Mouse (Mus musculus) kidney, embryonic 16.5 days (tissue): ENCODE data around the gene Iqcf1. TPM values are rescaled to one million over a fixed set of nuclear protein-coding genes. Genes with fewer than 3 reads are reported as not detected.
A peak's percentile ranks its signal among the peaks of the same experiment; 100 is the strongest.
"Not testable (repeated sequence)": the region's sequence is repeated elsewhere in the genome, so short reads cannot be mapped to it uniquely, and the experiment has no call there.

Source experiments
- ATAC-seq: fragments of 200-750 bp; cut with Nextera tagmentation; 2 replicates; pipeline ENCODE4 v1.8.0; 2017; ENCODE audit warnings: moderate TSS enrichment; ENCODE audit not compliant: low FRiP score, low TSS enrichment
- H3K27ac ChIP-seq: fragments of 300-500 bp; sonication (generic); 2 replicates; pipeline ENCODE4 v1.5.1; 2014; ENCODE audit warnings: low read length
- H3K27me3 ChIP-seq: fragments of 300-500 bp; sonication (generic); 2 replicates; pipeline ENCODE4 v1.6.1; 2014; ENCODE audit warnings: low read length, control low read depth, mixed read lengths; ENCODE audit not compliant: insufficient read depth
- H3K36me3 ChIP-seq: fragments of 300-500 bp; sonication (generic); 2 replicates; pipeline ENCODE4 v1.6.1; 2014; ENCODE audit warnings: low read length, control low read depth, mixed read lengths; ENCODE audit not compliant: insufficient read depth
- H3K4me1 ChIP-seq: fragments of 300-500 bp; sonication (generic); 2 replicates; pipeline ENCODE4 v1.6.1; 2014; ENCODE audit warnings: low read length, control low read depth, mixed read lengths; ENCODE audit not compliant: insufficient read depth
- H3K4me2 ChIP-seq: fragments of 300-500 bp; sonication (generic); replicated peaks from 2 replicates; pipeline ENCODE4 v1.6.1; 2014; ENCODE audit warnings: low read depth, low read length
- H3K4me3 ChIP-seq: fragments of 300-500 bp; sonication (generic); 2 replicates; pipeline ENCODE4 v1.5.1; 2014; ENCODE audit warnings: mild to moderate bottlenecking, low read length
- H3K9ac ChIP-seq: fragments of 300-500 bp; sonication (generic); replicated peaks from 2 replicates; pipeline ENCODE4 v1.6.1; 2014; ENCODE audit warnings: low read length
- H3K9me3 ChIP-seq: fragments of 300-500 bp; sonication (generic); 2 replicates; pipeline ENCODE4 v1.6.1; 2016; ENCODE audit warnings: low read length, control low read depth
- WGBS: fragments of 180-500 bp; shearing (Covaris S2); extraction: QIAGEN DNeasy Blood & Tissue Kit; methylation state at CpG from one replicate; pipeline ENCODE4 v1.1.7; 2014; 5-methylcytosine and 5-hydroxymethylcytosine counted together
- polyA plus RNA-seq: library from polyadenylated mRNA; unstranded; fragments of >200 nt; fragmentation: Nextera tagmentation; extraction: Ambion mirVana; gene quantifications from 2 replicates; pipeline ENCODE4 v1.2.1, GENCODE M21; 2015

The Iqcf1 gene
- polyA plus RNA-seq, 1 experiment from 2014 or later, result not detected

GRCm38 (mm10) chr9:106477649-106478048 lies 22.1 kb upstream of the Iqcf1 start:
- H3K36me3 ChIP-seq, result peaks cover 16% of the 10 kb centered on the region
- peak overlapping the region; percentile 74 for H3K9ac ChIP-seq
- H3K4me3 ChIP-seq, result peak overlapping the region; percentile 73
- H3K27me3 ChIP-seq, result no peaks in the 10 kb centered on the region
- H3K9me3 ChIP-seq, result no peaks in the 10 kb centered on the region
- peak overlapping the region; percentile 98 for H3K4me2 ChIP-seq
- H3K27ac ChIP-seq, result peak overlapping the region; percentile 39; the same call in 1 of the 2 replicates
- ATAC-seq, result no peak
- H3K4me1 ChIP-seq, result peaks cover 39% of the 10 kb centered on the region
- 4% methylated on average over 16 of the region's 16 CpGs for WGBS

DNA sequence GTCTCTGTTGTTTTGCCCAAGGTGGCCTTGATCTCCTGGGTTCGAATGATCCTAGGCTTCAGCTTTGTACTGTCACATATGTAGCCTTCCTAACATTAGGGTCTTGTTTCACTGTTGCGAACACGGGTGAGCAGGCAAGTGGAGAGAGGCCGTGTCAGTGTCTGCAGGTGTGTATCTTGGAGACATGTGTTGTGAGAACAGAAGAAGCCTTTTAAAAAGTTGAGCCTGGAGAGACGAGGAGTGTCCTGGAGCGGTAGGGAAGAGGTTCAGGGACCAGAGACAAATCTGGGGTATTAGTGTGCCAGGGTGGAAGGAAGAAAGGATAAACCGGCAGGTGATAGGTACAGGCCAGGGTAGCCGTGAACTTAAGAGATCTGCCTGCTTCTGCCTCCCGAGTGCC lies 21.7 kb upstream of the Iqcf1 start:
- H3K4me3 ChIP-seq, result peak overlapping the region; percentile 73
- no peaks in the 10 kb centered on the region for H3K9me3 ChIP-seq
- H3K4me1 ChIP-seq, result peaks cover 39% of the 10 kb centered on the region
- peaks cover 20% of the 10 kb centered on the region for H3K36me3 ChIP-seq
- H3K27ac ChIP-seq, result no peak overlapping the region
- peak overlapping the region; percentile 74 for H3K9ac ChIP-seq
- WGBS, result 73% methylated on average over 9 of the region's 9 CpGs
- H3K4me2 ChIP-seq, result peak overlapping the region; percentile 98
- no peak for ATAC-seq
- no peaks in the 10 kb centered on the region for H3K27me3 ChIP-seq

DNA sequence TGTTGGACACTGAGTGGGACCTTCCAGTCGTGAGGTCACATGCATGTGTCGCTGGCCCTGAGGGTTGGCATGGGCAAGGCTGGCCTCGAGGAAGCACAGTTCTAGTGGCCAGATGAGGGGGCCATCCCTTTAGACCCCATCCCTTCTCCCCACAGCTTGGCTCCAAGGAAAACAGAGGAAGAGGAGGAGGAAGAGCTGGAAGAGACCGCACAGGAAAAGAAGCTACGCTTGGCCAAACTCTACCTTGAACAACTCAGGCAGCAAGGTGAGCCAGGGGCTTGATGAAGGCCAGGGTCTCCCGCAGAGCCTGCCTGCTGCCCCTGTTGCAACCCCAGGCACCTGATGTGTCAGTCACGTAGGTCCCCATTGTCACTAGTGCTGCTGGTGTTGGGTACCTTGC lies 19.2 kb upstream of the Iqcf1 start:
- no peak for ATAC-seq
- Histone ChIP-seq H3K4me1 (peaks cover 20% of the 10 kb centered on the region), H3K36me3 (peaks cover 38% of the 10 kb centered on the region), H3K9ac (no peak overlapping the region), H3K4me2 (no peak overlapping the region), H3K27ac (no peak overlapping the region), H3K27me3 (no peaks in the 10 kb centered on the region), H3K4me3 (no peak overlapping the region), H3K9me3 (no peaks in the 10 kb centered on the region)
- whole genome bisulfite sequencing, result 88% methylated on average over 7 of the region's 7 CpGs

DNA sequence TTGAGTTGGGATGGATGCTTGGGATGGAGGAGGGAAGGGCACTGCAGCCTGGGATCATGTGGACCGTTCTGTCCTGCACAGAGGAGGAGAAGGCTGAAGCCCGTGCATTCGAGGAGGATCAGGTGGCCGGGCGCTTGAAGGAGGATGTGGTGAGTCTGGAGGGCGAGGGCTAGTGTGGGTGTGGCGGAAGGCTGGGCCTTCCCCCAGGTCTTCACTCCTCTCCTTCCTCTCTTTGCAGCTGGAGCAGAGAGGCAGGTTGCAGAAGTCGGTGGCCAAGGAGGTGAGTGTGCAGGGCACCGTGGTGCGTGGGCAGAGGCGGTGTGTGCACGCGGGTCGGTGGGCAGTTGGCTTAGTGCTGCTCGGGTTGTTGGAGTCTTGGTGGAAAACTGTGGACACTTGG lies 18.7 kb upstream of the Iqcf1 start:
- H3K27ac ChIP-seq, result no peak overlapping the region
- H3K4me3 ChIP-seq, result no peak overlapping the region
- peaks cover 39% of the 10 kb centered on the region for H3K36me3 ChIP-seq
- H3K27me3 ChIP-seq, result no peaks in the 10 kb centered on the region
- 86% methylated on average over 13 of the region's 15 CpGs for WGBS
- H3K4me1 ChIP-seq, result peaks cover 15% of the 10 kb centered on the region
- no peak overlapping the region for H3K9ac ChIP-seq
- H3K4me2 ChIP-seq, result no peak overlapping the region
- no peaks in the 10 kb centered on the region for H3K9me3 ChIP-seq
- ATAC-seq, result no peak

DNA sequence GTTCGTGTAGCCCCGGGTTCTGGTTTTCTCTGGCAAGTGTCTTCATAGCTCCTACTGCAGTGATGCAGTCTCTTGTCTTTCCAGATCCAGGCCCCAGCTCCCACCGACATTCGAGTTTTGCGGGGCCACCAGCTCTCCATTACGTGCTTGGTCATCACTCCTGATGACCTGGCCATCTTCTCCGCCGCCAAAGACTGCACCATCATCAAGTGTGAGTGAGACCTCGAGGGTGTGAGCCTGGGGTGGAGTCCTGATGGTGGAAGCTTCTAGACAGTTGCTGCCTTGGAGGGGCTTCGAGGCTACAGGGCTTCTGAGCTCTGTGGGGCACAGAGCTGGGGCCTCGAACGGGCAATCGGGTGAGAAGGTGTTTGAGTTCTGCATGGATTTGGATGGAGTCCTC lies 18.1 kb upstream of the Iqcf1 start:
- H3K36me3 ChIP-seq, result peaks cover 41% of the 10 kb centered on the region
- 92% methylated on average over 13 of the region's 13 CpGs for WGBS
- no peaks in the 10 kb centered on the region for H3K27me3 ChIP-seq
- no peak overlapping the region for H3K27ac ChIP-seq
- no peak overlapping the region for H3K4me3 ChIP-seq
- H3K9ac ChIP-seq, result no peak overlapping the region
- H3K4me1 ChIP-seq, result peaks cover 11% of the 10 kb centered on the region
- no peak overlapping the region for H3K4me2 ChIP-seq
- no peaks in the 10 kb centered on the region for H3K9me3 ChIP-seq
- no peak for ATAC-seq

GRCm38 (mm10) chr9:106482578-106483115 lies 17.1 kb upstream of the Iqcf1 start:
- H3K36me3 ChIP-seq, result peaks cover 41% of the 10 kb centered on the region

GRCm38 (mm10) chr9:106483136-106483535 lies 16.6 kb upstream of the Iqcf1 start:
- 95% methylated on average over 10 of the region's 10 CpGs for WGBS
- Histone ChIP-seq H3K9ac (no peak overlapping the region), H3K27ac (no peak overlapping the region), H3K9me3 (no peaks in the 10 kb centered on the region), H3K36me3 (peaks cover 41% of the 10 kb centered on the region), H3K4me2 (no peak overlapping the region), H3K4me3 (no peak overlapping the region), H3K4me1 (peaks cover 4% of the 10 kb centered on the region), H3K27me3 (no peaks in the 10 kb centered on the region)
- no peak for ATAC-seq

More at GRCm38 (mm10) chr9:106482578-106483115, 17.1 kb upstream of the Iqcf1 start:
- no peak for ATAC-seq
- Histone ChIP-seq H3K4me3 (no peak overlapping the region), H3K27ac (no peak overlapping the region), H3K9ac (no peak overlapping the region), H3K9me3 (no peaks in the 10 kb centered on the region), H3K4me2 (no peak overlapping the region), H3K4me1 (peaks cover 9% of the 10 kb centered on the region), H3K27me3 (no peaks in the 10 kb centered on the region)
- 85% methylated on average over 17 of the region's 17 CpGs for WGBS

- H3K36me3 ChIP-seq, result peaks cover 41% of the 10 kb centered on the region
- 90% methylated on average over 17 of the region's 17 CpGs for WGBS
Observed at GRCm38 (mm10) chr9:106483606-106484005, 16.2 kb upstream of the Iqcf1 start.

DNA sequence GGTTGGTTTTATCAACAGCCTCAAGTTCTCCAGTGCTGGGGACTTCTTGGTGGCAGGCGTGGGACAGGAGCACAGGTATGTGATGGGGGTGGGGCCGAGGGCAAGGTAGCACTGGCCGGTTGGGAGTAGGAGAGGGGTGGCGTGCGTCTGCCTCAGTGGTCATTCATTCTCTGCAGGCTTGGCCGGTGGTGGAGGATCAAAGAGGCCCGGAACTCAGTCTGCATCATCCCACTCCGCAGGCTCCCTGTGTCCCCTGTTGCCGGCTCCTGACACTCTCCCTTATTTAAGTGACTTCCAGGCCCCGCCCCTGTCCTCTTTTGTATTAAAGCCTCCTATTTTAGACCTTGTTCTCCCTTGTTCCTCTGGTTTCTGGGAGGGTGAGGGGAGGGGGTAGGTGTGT lies 14.7 kb upstream of the Iqcf1 start:
- no peaks in the 10 kb centered on the region for H3K27me3 ChIP-seq
- H3K4me3 ChIP-seq, result no peak overlapping the region
- no peak overlapping the region for H3K4me2 ChIP-seq
- WGBS, result 79% methylated on average over 10 of the region's 10 CpGs
- H3K36me3 ChIP-seq, result peaks cover 41% of the 10 kb centered on the region
- no peaks in the 10 kb centered on the region for H3K4me1 ChIP-seq
- no peak for ATAC-seq
- no peak overlapping the region for H3K27ac ChIP-seq
- H3K9ac ChIP-seq, result no peak overlapping the region
- H3K9me3 ChIP-seq, result no peaks in the 10 kb centered on the region

More at GRCm38 (mm10) chr9:106483606-106484005, 16.2 kb upstream of the Iqcf1 start:
- H3K9ac ChIP-seq, result no peak overlapping the region
- no peak overlapping the region for H3K27ac ChIP-seq
- H3K27me3 ChIP-seq, result no peaks in the 10 kb centered on the region
- no peaks in the 10 kb centered on the region for H3K4me1 ChIP-seq
- no peak for ATAC-seq
- H3K4me2 ChIP-seq, result no peak overlapping the region
- no peak overlapping the region for H3K4me3 ChIP-seq
- no peaks in the 10 kb centered on the region for H3K9me3 ChIP-seq

DNA sequence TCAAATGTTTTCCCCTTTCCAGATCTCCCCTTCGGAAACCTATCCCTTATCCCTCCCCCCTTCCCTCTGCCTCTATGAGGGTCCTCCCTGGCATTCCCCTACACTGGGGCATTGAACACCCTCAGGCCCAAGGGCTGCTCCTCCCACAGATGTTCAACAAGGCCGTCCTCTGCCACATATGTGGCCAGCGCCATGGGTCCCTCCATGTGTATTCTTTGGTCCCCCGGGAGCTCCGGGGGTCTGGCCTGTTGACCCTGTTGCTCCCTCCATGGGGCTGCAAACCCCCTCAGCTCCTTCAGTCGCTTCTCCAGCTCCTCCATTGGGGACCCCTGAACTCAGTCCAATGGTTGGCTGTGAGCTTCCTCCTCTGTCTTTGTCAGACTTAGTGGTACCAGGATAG lies 12.2 kb upstream of the Iqcf1 start:
- H3K9ac ChIP-seq, H3K27ac ChIP-seq, H3K4me1 ChIP-seq, H3K4me3 ChIP-seq, ATAC-seq, H3K27me3 ChIP-seq, H3K9me3 ChIP-seq, H3K4me2 ChIP-seq: not testable (repeated sequence)
- peaks cover 26% of the 10 kb centered on the region for H3K36me3 ChIP-seq
- WGBS, result 86% methylated on average over 6 of the region's 6 CpGs
